Mouse (Mus musculus): Measurements from ENCODE around the gene Gata1.

Gene Gata1

GRCm38 (mm10) chrX:7977892-7978291, at the start of gene Gata1:
TSS of gene Gata1 (minus strand) at chrX:7978071.
- in situ Hi-C loops (cut with MboI; ENCODE audit: unreplicated experiment in 2 of 2), result no loop called here

GRCm38 (mm10) chrX:8026811-8027210, 48.9 kb upstream of the Gata1 start:
- in situ Hi-C loops (cut with MboI; ENCODE audit: unreplicated experiment in 2 of 2), result no loop called here

- in situ Hi-C loops (cut with MboI; ENCODE audit: unreplicated experiment in 2 of 2), result loop anchor here (25.0 kb wide), 2 partner anchors 212 to 1762 kb away; partner anchors contain the start of gene Kcnd1 (in 2 of the 2)
Measured at GRCm38 (mm10) chrX:8024795-8025194, 46.9 kb upstream of the Gata1 start.

DNA sequence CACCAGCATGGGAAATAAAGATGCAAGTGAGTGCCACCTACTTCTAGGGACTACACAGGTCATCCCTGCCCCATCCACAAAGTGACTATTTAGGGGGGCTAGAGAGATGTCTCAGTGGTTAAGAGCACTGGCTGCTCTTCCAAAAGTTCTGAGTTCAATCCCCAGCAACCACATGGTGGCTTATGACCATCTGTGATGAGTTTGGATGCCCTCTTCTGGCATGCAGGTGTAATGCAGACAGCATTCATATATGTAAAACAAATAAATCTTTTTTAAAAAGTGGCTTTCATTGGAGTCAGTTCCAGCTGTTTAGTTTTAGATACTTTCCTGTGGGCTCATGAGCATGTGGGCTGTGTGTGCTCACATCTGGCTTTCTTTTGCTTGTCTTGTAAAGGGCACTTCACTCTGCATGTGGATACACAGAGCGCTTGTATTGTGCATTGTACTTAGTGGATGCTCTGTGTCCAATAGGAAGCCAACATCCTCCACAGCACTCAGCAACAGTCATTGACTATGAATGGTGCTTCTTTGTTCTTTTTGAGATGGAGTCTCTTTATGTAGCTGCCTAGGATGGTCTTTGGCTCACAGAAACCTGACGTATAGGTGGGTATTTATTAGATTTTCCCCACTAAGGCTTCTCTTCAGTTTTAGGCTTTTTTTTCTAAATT, 42.4 kb upstream of the Gata1 start:
- in situ Hi-C loops (cut with MboI; ENCODE audit: unreplicated experiment in 2 of 2), result loop anchor here (25.0 kb wide), 2 partner anchors 208 to 1758 kb away; partner anchors contain the start of gene Kcnd1 (in 2 of the 2)

- in situ Hi-C loops (cut with MboI; ENCODE audit: unreplicated experiment in 2 of 2), result loop anchor here (5.0 to 25.0 kb wide), 5 partner anchors 106 to 1756 kb away; partner anchors contain the start of genes Kcnd1 (in 2 of the 2) and Ccdc120 (in 1 of the 2)
Measured at GRCm38 (mm10) chrX:8018286-8018685, 40.4 kb upstream of the Gata1 start, which contains the start of gene Glod5. TSS of gene Glod5 (minus strand) at chrX:8018492.

GRCm38 (mm10) chrX:8017142-8017541, 39.3 kb upstream of the Gata1 start:
- in situ Hi-C loops (cut with MboI; ENCODE audit: unreplicated experiment in 2 of 2), result loop anchor here (5.0 to 25.0 kb wide), 5 partner anchors 105 to 1755 kb away; partner anchors contain the start of genes Kcnd1 (in 2 of the 2) and Ccdc120 (in 1 of the 2)

DNA sequence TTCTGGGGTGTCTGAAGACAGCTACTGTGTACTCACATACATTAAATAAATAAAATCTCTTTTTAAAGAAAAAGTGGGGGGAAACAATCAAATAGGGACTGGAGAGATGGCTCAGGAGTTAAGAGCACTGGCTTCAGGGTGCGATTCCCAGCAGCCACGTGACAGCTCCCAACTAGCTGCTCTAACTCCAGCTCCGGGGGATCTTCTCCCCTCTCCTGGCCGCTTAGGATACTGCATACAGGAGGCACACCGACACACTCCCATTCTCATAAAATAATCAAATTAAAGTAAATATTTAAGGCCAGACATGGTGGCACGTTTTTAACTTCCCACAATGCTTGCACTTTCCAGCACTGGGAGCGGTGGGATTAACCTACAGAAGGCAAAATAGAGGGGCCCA, 37.8 kb upstream of the Gata1 start:
- in situ Hi-C loops (cut with MboI; ENCODE audit: unreplicated experiment in 2 of 2), result loop anchor here (5.0 to 25.0 kb wide), 5 partner anchors 103 to 1753 kb away; partner anchors contain the start of genes Kcnd1 (in 2 of the 2) and Ccdc120 (in 1 of the 2)

DNA sequence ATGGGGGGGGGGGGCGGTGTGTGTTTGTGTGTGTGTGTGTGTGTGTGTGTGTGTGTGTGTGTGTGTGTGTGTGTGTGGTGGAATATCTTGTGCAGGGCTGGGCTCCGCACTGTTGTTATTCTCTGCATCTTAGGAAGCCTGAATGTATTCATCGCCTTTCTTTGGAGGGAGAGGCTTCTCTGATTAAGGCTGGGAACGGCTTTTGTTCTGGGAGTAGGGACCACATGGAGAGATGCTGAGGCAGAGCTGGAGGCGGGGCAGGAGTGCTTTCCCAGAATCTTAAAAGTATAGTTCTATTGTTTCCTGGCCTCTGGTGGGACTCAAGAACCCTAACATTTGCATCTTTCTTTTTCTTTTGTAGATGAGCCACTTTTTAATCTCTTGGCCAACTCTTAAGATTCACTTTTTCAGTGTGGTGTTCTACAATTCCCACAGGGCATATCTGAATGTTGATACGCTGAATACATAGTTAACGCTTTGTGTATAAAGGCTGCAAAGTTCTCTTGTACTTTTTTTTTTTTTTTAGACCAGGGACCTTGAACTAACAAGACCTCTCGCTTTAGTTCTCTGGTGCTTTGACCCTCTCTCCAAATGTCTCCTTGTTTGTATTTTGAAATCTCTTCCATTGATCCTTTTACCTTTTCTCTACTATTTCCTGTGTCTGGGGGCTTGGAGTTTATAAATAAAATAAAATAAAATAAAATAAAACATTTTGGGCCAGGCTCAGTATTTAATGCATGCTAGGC, 35.9 kb upstream of the Gata1 start:
- in situ Hi-C loops (cut with MboI; ENCODE audit: unreplicated experiment in 2 of 2), result loop anchor here (10.0 to 25.0 kb wide), 3 partner anchors 159 to 1751 kb away; partner anchors contain the start of gene Kcnd1 (in 2 of the 2)

- in situ Hi-C loops (cut with MboI; ENCODE audit: unreplicated experiment in 2 of 2), result loop anchor here (10.0 to 25.0 kb wide), 3 partner anchors 158 to 1751 kb away; partner anchors contain the start of gene Kcnd1 (in 2 of the 2)
Measured at GRCm38 (mm10) chrX:8013157-8013556, 35.3 kb upstream of the Gata1 start.

- in situ Hi-C loops (cut with MboI; ENCODE audit: unreplicated experiment in 2 of 2), result loop anchor here (25.0 kb wide), 2 partner anchors 197 to 1747 kb away; partner anchors contain the start of gene Kcnd1 (in 2 of the 2)
Measured at GRCm38 (mm10) chrX:8009356-8009755, 31.5 kb upstream of the Gata1 start.

DNA sequence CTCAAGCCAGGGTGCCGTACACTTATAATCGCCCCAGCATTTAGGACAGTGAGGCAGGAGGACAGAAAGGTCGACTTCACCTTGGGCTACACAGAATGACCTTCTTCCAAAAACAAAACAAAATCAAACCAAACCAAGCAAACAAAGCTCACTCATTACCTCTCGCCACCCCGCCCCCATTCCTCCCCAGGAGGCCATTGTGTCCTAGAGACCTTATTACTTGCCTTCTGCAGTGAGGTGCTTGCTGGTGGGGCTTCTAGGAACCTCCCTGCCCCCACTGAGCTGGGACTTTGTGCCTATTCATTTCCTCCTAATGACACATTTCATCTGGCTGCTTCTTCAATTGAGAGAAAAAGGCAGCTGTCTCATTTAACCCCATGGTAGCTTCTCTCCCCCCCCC, 30.7 kb upstream of the Gata1 start:
- in situ Hi-C loops (cut with MboI; ENCODE audit: unreplicated experiment in 2 of 2), result loop anchor here (25.0 kb wide), 2 partner anchors 196 to 1746 kb away; partner anchors contain the start of gene Kcnd1 (in 2 of the 2)

GRCm38 (mm10) chrX:8002971-8003370, 25.1 kb upstream of the Gata1 start:
- in situ Hi-C loops (cut with MboI; ENCODE audit: unreplicated experiment in 2 of 2), result loop anchor here (25.0 kb wide), 2 partner anchors 191 to 1741 kb away; partner anchors contain the start of gene Kcnd1 (in 2 of the 2)

DNA sequence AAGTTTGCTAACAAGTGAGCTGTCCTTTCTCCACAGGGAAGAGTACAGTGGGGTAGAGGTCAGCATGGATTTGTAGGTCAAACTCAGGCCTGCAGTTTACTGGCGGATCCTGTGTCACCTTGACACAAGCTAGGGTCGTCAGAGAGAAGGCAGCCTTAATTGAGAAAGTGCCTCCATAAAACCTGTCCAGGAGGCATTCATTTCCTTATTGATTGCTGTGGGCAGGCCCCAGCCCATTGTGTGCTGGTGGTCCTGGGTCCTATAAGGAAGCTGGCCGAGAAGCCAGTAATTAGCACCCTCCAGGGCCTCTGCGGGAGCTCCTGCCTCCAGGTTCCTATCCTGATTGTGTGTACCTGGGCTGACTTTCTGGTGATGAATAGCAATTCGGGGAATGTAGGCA, 24.1 kb upstream of the Gata1 start:
- in situ Hi-C loops (cut with MboI; ENCODE audit: unreplicated experiment in 2 of 2), result loop anchor here (25.0 kb wide), 2 partner anchors 190 to 1740 kb away; partner anchors contain the start of gene Kcnd1 (in 2 of the 2)

DNA sequence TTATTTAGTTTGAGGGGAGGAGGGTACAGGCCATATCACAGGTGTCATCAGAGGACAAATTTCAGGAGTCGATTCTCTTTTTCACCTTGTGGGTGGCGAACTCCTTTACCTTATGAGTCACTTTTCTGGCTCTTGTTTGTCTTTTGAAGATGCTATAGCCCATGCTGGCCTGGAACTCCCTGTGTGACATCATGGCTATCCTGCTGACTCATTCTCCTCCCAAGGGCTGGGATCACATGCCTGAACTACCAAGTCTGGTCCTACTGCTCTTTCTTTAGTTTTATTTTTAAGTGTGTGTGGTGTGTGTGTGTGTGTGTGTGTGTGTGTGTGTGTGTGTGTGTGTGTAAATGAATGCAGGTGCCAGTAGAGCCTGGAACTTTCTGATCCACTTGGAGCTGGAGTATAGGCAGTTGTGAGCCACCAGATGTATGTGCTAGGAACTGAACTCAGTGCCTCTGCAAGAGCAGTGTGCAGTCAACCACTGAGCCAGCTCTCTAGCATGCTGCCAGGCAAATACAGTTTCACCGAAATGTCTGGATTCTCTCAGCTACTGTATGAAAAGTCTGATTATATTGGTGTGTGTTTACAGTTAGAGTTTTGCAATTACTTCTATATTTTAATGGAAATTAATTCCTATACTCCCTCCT, 22.8 kb upstream of the Gata1 start:
- in situ Hi-C loops (cut with MboI; ENCODE audit: unreplicated experiment in 2 of 2), result loop anchor here (25.0 kb wide), 2 partner anchors 188 to 1738 kb away; partner anchors contain the start of gene Kcnd1 (in 2 of the 2)

- in situ Hi-C loops (cut with MboI; ENCODE audit: unreplicated experiment in 2 of 2), result no loop called here
Measured at GRCm38 (mm10) chrX:7993068-7993735, 15.3 kb upstream of the Gata1 start.

- in situ Hi-C loops (cut with MboI; ENCODE audit: unreplicated experiment in 2 of 2), result no loop called here
Measured at GRCm38 (mm10) chrX:7992379-7993067, 14.7 kb upstream of the Gata1 start.

- in situ Hi-C loops (cut with MboI; ENCODE audit: unreplicated experiment in 2 of 2), result no loop called here
Measured at GRCm38 (mm10) chrX:7981368-7981767, 3.5 kb upstream of the Gata1 start.

- in situ Hi-C loops (cut with MboI; ENCODE audit: unreplicated experiment in 2 of 2), result no loop called here
Measured at GRCm38 (mm10) chrX:7971292-7971691, 6.6 kb downstream of the Gata1 start.

DNA sequence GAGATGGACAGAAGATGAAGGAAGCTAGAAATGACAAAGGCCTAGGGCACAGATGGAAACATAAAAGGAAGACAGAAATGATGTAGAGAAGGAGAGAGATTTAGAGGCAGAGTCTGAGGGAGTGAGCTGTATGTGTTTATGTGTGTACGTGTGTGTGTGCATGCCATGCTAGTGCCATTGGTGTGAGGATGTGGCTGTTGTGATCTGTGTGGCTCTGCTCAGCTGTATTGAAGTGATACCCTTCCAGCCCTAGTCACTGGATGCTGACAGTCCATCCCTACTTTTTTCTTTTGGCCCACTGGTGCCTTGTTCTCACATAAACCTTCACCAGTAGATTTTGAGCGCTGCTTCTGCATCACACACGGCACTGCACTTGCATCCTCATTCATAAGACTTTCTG, 9.0 kb downstream of the Gata1 start:
- in situ Hi-C loops (cut with MboI; ENCODE audit: unreplicated experiment in 2 of 2), result no loop called here

All from v-Abl transformed pro-B cells (cell line).